Mouse (Mus musculus): ENCODE results near the gene Haus5. TPM values are rescaled to one million over a fixed set of nuclear protein-coding genes. Genes with fewer than 3 reads are reported as not detected.

Haus5 gene
- polyA plus RNA-seq, 1 experiment from 2014 or later = 25.2 TPM

- DNase-seq (ENCODE audit: low spot score) = no peak
Observed at GRCm38 (mm10) chr7:30688325-30688724, 23.5 kb upstream of the Haus5 start.

GRCm38 (mm10) chr7:30683425-30683824 is 18.6 kb upstream of the Haus5 start:
- TF ChIP-seq CTCF (IDR thresholded peaks at IDR 0.05; ENCODE audit: low read depth) = no peak
- H3K4me2 ChIP-seq (ENCODE audit: low read length) = no peak overlapping the region
- DNase-seq (ENCODE audit: low spot score) = no peak
- H3K36me3 ChIP-seq (ENCODE audit: insufficient read depth, low read length) = no peaks in the 10 kb centered on the region
- no peaks in the 10 kb centered on the region for H3K27me3 ChIP-seq (ENCODE audit: insufficient read depth, low read length)
- no peak overlapping the region for H3K4me3 ChIP-seq (replicated peaks; ENCODE audit: low read depth, low read length)
- H3K9ac ChIP-seq (ENCODE audit: low read depth, low read length) = no peak overlapping the region
- no peaks in the 10 kb centered on the region; the same call in 1 of the 2 replicates for H3K4me1 ChIP-seq (replicated peaks; ENCODE audit: insufficient read depth, low read length)
- H3K27ac ChIP-seq = no peak overlapping the region
- 72% methylated on average over 2 of the region's 2 CpGs for WGBS
- H3K9me3 ChIP-seq (replicated peaks; ENCODE audit: low read length) = no peaks in the 10 kb centered on the region
- no peak for ATAC-seq (replicated peaks; ENCODE audit: low FRiP score, low read depth)

More at GRCm38 (mm10) chr7:30688325-30688724, 23.5 kb upstream of the Haus5 start:
- H3K4me2 ChIP-seq (ENCODE audit: low read length) = no peak overlapping the region
- H3K36me3 ChIP-seq (ENCODE audit: insufficient read depth, low read length) = no peaks in the 10 kb centered on the region
- H3K27ac ChIP-seq = no peak overlapping the region
- 76% methylated on average over 6 of the region's 6 CpGs for WGBS
- H3K4me3 ChIP-seq (replicated peaks; ENCODE audit: low read depth, low read length) = no peak overlapping the region
- no peak for ATAC-seq (replicated peaks; ENCODE audit: low FRiP score, low read depth)
- no peak for TF ChIP-seq CTCF (IDR thresholded peaks at IDR 0.05; ENCODE audit: low read depth)
- no peak overlapping the region for H3K9ac ChIP-seq (ENCODE audit: low read depth, low read length)
- H3K9me3 ChIP-seq (replicated peaks; ENCODE audit: low read length) = no peaks in the 10 kb centered on the region
- H3K4me1 ChIP-seq (replicated peaks; ENCODE audit: insufficient read depth, low read length) = no peaks in the 10 kb centered on the region; the same call in 1 of the 2 replicates
- H3K27me3 ChIP-seq (ENCODE audit: insufficient read depth, low read length) = no peaks in the 10 kb centered on the region

GRCm38 (mm10) chr7:30681897-30682296 is 17.1 kb upstream of the Haus5 start:
- Histone ChIP-seq H3K4me1 (replicated peaks; ENCODE audit: insufficient read depth, low read length) (no peaks in the 10 kb centered on the region), H3K9me3 (replicated peaks; ENCODE audit: low read length) (no peaks in the 10 kb centered on the region), H3K9ac (ENCODE audit: low read depth, low read length) (no peak overlapping the region), H3K27ac (no peak overlapping the region), H3K4me2 (ENCODE audit: low read length) (no peak overlapping the region), H3K27me3 (ENCODE audit: insufficient read depth, low read length) (no peaks in the 10 kb centered on the region), H3K4me3 (replicated peaks; ENCODE audit: low read depth, low read length) (no peak overlapping the region), H3K36me3 (ENCODE audit: insufficient read depth, low read length) (no peaks in the 10 kb centered on the region)
- TF ChIP-seq CTCF (IDR thresholded peaks at IDR 0.05; ENCODE audit: low read depth) = no peak
- WGBS = 55% methylated on average over 5 of the region's 5 CpGs
- ATAC-seq (replicated peaks; ENCODE audit: low FRiP score, low read depth) (no peak), DNase-seq (ENCODE audit: low spot score) (no peak)

- Histone ChIP-seq H3K27me3 (ENCODE audit: insufficient read depth, low read length) (no peaks in the 10 kb centered on the region), H3K4me1 (replicated peaks; ENCODE audit: insufficient read depth, low read length) (no peaks in the 10 kb centered on the region), H3K9me3 (replicated peaks; ENCODE audit: low read length) (no peaks in the 10 kb centered on the region), H3K4me3 (replicated peaks; ENCODE audit: low read depth, low read length) (no peak overlapping the region), H3K27ac (no peak overlapping the region), H3K4me2 (ENCODE audit: low read length) (no peak overlapping the region), H3K36me3 (ENCODE audit: insufficient read depth, low read length) (no peaks in the 10 kb centered on the region), H3K9ac (ENCODE audit: low read depth, low read length) (no peak overlapping the region)
- ATAC-seq (replicated peaks; ENCODE audit: low FRiP score, low read depth) (no peak), DNase-seq (ENCODE audit: low spot score) (no peak)
- 63% methylated on average over 5 of the region's 5 CpGs for WGBS
- TF ChIP-seq CTCF (IDR thresholded peaks at IDR 0.05; ENCODE audit: low read depth) = peak; percentile 35; the same call in 1 of the 2 replicates
Observed at GRCm38 (mm10) chr7:30678263-30678975, 13.6 kb upstream of the Haus5 start.

GRCm38 (mm10) chr7:30671480-30671879 is 6.7 kb upstream of the Haus5 start, which contains the start of gene Pmis2:
TSS of gene Pmis2 (minus strand) at chr7:30671605.
- DNase-seq (ENCODE audit: low spot score) (no peak), ATAC-seq (replicated peaks; ENCODE audit: low FRiP score, low read depth) (no peak)
- H3K27ac ChIP-seq = no peak within 1 kb of the TSS
- TF ChIP-seq CTCF (IDR thresholded peaks at IDR 0.05; ENCODE audit: low read depth) = no peak
- H3K27me3 ChIP-seq (ENCODE audit: insufficient read depth, low read length) = no peaks in the 10 kb centered on the region
- no peaks in the 10 kb centered on the region for H3K9me3 ChIP-seq (replicated peaks; ENCODE audit: low read length)
- WGBS = 69% methylated on average over 9 of the region's 9 CpGs
- H3K36me3 ChIP-seq (ENCODE audit: insufficient read depth, low read length) = no peaks in the 10 kb centered on the region
- H3K9ac ChIP-seq (ENCODE audit: low read depth, low read length) = no peak within 1 kb of the TSS
- no peak within 1 kb of the TSS for H3K4me3 ChIP-seq (replicated peaks; ENCODE audit: low read depth, low read length)
- no peaks in the 10 kb centered on the region for H3K4me1 ChIP-seq (replicated peaks; ENCODE audit: insufficient read depth, low read length)
- H3K4me2 ChIP-seq (ENCODE audit: low read length) = no peak within 1 kb of the TSS

- DNase-seq (ENCODE audit: low spot score) = peak; percentile 44
- Histone ChIP-seq H3K27me3 (ENCODE audit: insufficient read depth, low read length) (no peaks in the 10 kb centered on the region), H3K4me1 (replicated peaks; ENCODE audit: insufficient read depth, low read length) (no peaks in the 10 kb centered on the region; the same call in 1 of the 2 replicates), H3K4me3 (replicated peaks; ENCODE audit: low read depth, low read length) (no peak overlapping the region), H3K9ac (ENCODE audit: low read depth, low read length) (no peak overlapping the region), H3K36me3 (ENCODE audit: insufficient read depth, low read length) (no peaks in the 10 kb centered on the region), H3K4me2 (ENCODE audit: low read length) (no peak overlapping the region), H3K27ac (no peak overlapping the region), H3K9me3 (replicated peaks; ENCODE audit: low read length) (no peaks in the 10 kb centered on the region)
- WGBS = 36% methylated on average over 3 of the region's 3 CpGs
- peak; percentile 54 for TF ChIP-seq CTCF (IDR thresholded peaks at IDR 0.05; ENCODE audit: low read depth)
- no peak for ATAC-seq (replicated peaks; ENCODE audit: low FRiP score, low read depth)
Observed at GRCm38 (mm10) chr7:30669229-30669628, 4.4 kb upstream of the Haus5 start.
